ENCODE assay signal across 8 mouse cellular contexts in genomic region chr1:172500451-172501370, GRCm38 (mm10). TPM values are rescaled to one million over a fixed set of nuclear protein-coding genes. Genes with fewer than 3 reads are reported as not detected.
DNase-seq lines count a peak whose midpoint lies in the region; ATAC-seq lines count a peak whose summit lies in the region.

No protein-coding gene starts in this region.

- ATAC-seq in heart, embryonic 12.5 days (ENCODE audit: insufficient number of reproducible peaks, low FRiP score) = peak; percentile 61
- ATAC-seq in kidney, embryonic 15.5 days (replicated peaks; ENCODE audit: low FRiP score) = peak; percentile 27

- peak overlapping the region; percentile 84 for H3K9ac ChIP-seq in heart, embryonic 12.5 days
- H3K9ac ChIP-seq in kidney, embryonic 15.5 days = peak overlapping the region; percentile 64

- intact Hi-C loops in left cerebral cortex, postnatal 4 days (cut with DNase I) = no loop called here

- WGBS in heart, embryonic 12.5 days = under 1% methylated on average over 56 of the region's 56 CpGs
- WGBS in kidney, embryonic 15.5 days = under 1% methylated on average over 56 of the region's 56 CpGs

- H3K36me3 ChIP-seq in heart, embryonic 12.5 days = peaks cover 15% of the 10 kb centered on the region
- peaks cover 36% of the 10 kb centered on the region for H3K36me3 ChIP-seq in kidney, embryonic 15.5 days

- peaks cover 9% of the 10 kb centered on the region; the same call in 1 of the 2 replicates for H3K27me3 ChIP-seq in heart, embryonic 12.5 days (replicated peaks)
- H3K27me3 ChIP-seq in kidney, embryonic 15.5 days = no peaks in the 10 kb centered on the region

- H3K4me2 ChIP-seq in heart, embryonic 12.5 days = peak overlapping the region; percentile 77
- peak overlapping the region; percentile 65 for H3K4me2 ChIP-seq in kidney, embryonic 15.5 days

- H3K27ac ChIP-seq in heart, embryonic 12.5 days (ENCODE audit: poor library complexity, severe bottlenecking) = peak overlapping the region; percentile 86
- peak overlapping the region; percentile 87 for H3K27ac ChIP-seq in kidney, embryonic 15.5 days

- H3K9me3 ChIP-seq in heart, embryonic 12.5 days (replicated peaks) = no peaks in the 10 kb centered on the region
- H3K9me3 ChIP-seq in kidney, embryonic 15.5 days (replicated peaks) = no peaks in the 10 kb centered on the region

- peaks cover 54% of the 10 kb centered on the region for H3K4me1 ChIP-seq in heart, embryonic 12.5 days (replicated peaks)
- H3K4me1 ChIP-seq in kidney, embryonic 15.5 days = peaks cover 55% of the 10 kb centered on the region

- H3K4me3 ChIP-seq in heart, embryonic 12.5 days = peak overlapping the region; percentile 67
- H3K4me3 ChIP-seq in kidney, embryonic 15.5 days (replicated peaks) = peak overlapping the region; percentile 68

- DNase-seq in left cerebral cortex, postnatal 4 days = peak; percentile 47
- DNase-seq in left cerebral cortex, adult 11 months (ENCODE audit: low spot score) = no peak
- peak; percentile 74 for DNase-seq in embryo, embryonic 9.5 days (ENCODE audit: extremely low spot score)
- peak; percentile 88 for DNase-seq in lung, postnatal 36 days
- peak; percentile 46 to 74 for DNase-seq in spleen, postnatal 4 days (ENCODE audit: low spot score in 2 of 2)
- DNase-seq in left cerebral cortex, adult 18-20 months (ENCODE audit: low spot score in 2 of 2) = no peak

RNA-seq across cellular contexts. Expression of gene Tagln2, which starts 0.9 kb away (rescaled TPM):
- total RNA-seq in left cerebral cortex, postnatal 4 days (2021) = 10 to 100 TPM; 22.8 to 29.5 TPM
- 351 and 387 TPM in 2 replicates for polyA plus RNA-seq in heart, embryonic 12.5 days (2016; fragmentation: Nextera tagmentation; extraction: Ambion mirVana)
- polyA plus RNA-seq in kidney, embryonic 15.5 days (2015; fragmentation: Nextera tagmentation; extraction: Ambion mirVana) = 246 and 251 TPM in 2 replicates
- total RNA-seq in left cerebral cortex, adult 18-20 months (2021) = 10 to 100 TPM in 1 of 2 experiments, 1 to 10 TPM in 1; 8.2 to 12.3 TPM

RNA-seq across cellular contexts. Expression of gene Igsf9, which starts 19.1 kb away (rescaled TPM):
- 10 to 100 TPM; 57.2 to 67.9 TPM for total RNA-seq in left cerebral cortex, postnatal 4 days (2021)
- polyA plus RNA-seq in heart, embryonic 12.5 days (2016; fragmentation: Nextera tagmentation; extraction: Ambion mirVana) = 11.4 and 11.8 TPM in 2 replicates
- polyA plus RNA-seq in kidney, embryonic 15.5 days (2015; fragmentation: Nextera tagmentation; extraction: Ambion mirVana) = 45.0 and 46.0 TPM in 2 replicates
- total RNA-seq in left cerebral cortex, adult 18-20 months (2021) = 1 to 10 TPM; 6.3 to 7.0 TPM

RNA-seq across cellular contexts. Expression of gene Cfap45, which starts 19.9 kb away (rescaled TPM):
- 1 to 10 TPM; 2.3 to 2.5 TPM for total RNA-seq in left cerebral cortex, postnatal 4 days (2021)
- 1.7 and 3.0 TPM in 2 replicates for polyA plus RNA-seq in heart, embryonic 12.5 days (2016; fragmentation: Nextera tagmentation; extraction: Ambion mirVana)
- polyA plus RNA-seq in kidney, embryonic 15.5 days (2015; fragmentation: Nextera tagmentation; extraction: Ambion mirVana) = 1.4 and 2.2 TPM in 2 replicates
- total RNA-seq in left cerebral cortex, adult 18-20 months (2021) = 1 to 10 TPM; 2.9 to 4.2 TPM

RNA-seq across cellular contexts. Expression of gene Slamf9, which starts 25.6 kb away (rescaled TPM):
- under 1 TPM in 1 of 2 experiments, not detected in 1; 0.26 TPM for total RNA-seq in left cerebral cortex, postnatal 4 days (2021)
- polyA plus RNA-seq in heart, embryonic 12.5 days (2016; fragmentation: Nextera tagmentation; extraction: Ambion mirVana) = 0.95 and 1.3 TPM in 2 replicates
- 0.73 and 1.1 TPM in 2 replicates for polyA plus RNA-seq in kidney, embryonic 15.5 days (2015; fragmentation: Nextera tagmentation; extraction: Ambion mirVana)
- 1 to 10 TPM in 1 of 2 experiments, under 1 TPM in 1; 0.61 to 1.0 TPM for total RNA-seq in left cerebral cortex, adult 18-20 months (2021)

RNA-seq across cellular contexts. Expression of gene Vsig8, which starts 55.0 kb away (rescaled TPM):
- not detected for total RNA-seq in left cerebral cortex, postnatal 4 days (2021)
- 0.24 and 0.33 TPM in 2 replicates for polyA plus RNA-seq in heart, embryonic 12.5 days (2016; fragmentation: Nextera tagmentation; extraction: Ambion mirVana)
- 0.57 and 0.59 TPM in 2 replicates for polyA plus RNA-seq in kidney, embryonic 15.5 days (2015; fragmentation: Nextera tagmentation; extraction: Ambion mirVana)
- total RNA-seq in left cerebral cortex, adult 18-20 months (2021) = under 1 TPM; 0.21 to 0.23 TPM

Comparison
In these comparisons a context has a peak if more than half of its experiments do, and no peak if none do; other contexts are left out.
1. DNase-seq: peak in left cerebral cortex, postnatal 4 days (single experiment), embryo, embryonic 9.5 days (single experiment), lung, postnatal 36 days (single experiment) and spleen, postnatal 4 days (2 of 2); none in left cerebral cortex, adult 11 months (single experiment) and left cerebral cortex, adult 18-20 months (0 of 2).
2. RNA of gene Igsf9, which starts 19.1 kb away (total RNA-seq): 57.2 to 67.9 TPM in left cerebral cortex, postnatal 4 days; 6.3 to 7.0 TPM in left cerebral cortex, adult 18-20 months; every median in the first group is over 4 times any median in the second.